Mouse (Mus musculus): ENCODE data around the gene Dnaja3. TPM values are rescaled to one million over a fixed set of nuclear protein-coding genes. Genes with fewer than 3 reads are reported as not detected.
"Not testable (repeated sequence)": the region's sequence is repeated elsewhere in the genome, so short reads cannot be mapped to it uniquely, and the experiment has no call there.

Gene Dnaja3
- polyA plus RNA-seq, 1 experiment, result 18.3 TPM

DNA sequence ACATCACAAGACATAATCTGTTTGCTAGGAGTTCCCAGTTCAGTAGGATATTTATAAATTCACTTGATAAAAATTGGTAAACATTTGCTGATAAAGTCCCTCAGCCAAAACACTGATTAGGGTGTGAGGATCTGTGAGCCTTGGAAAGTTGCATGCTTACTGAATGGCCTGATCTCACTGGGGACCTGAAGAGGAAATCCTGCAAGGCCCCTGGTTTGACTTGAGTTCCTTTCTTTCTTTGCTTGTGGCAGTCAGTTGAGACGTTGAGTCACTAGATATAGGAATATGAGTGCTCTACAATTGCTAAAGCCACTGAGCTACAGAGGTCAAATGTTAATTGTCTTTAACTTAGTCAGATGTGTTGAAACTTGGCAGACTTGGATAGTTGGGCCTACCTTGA lies 88.2 kb downstream of the Dnaja3 start:
- no peak for DNase-seq
- Histone ChIP-seq H3K4me3 (ENCODE audit: control insufficient read depth, insufficient read depth, low read length) (no peak overlapping the region), H3K4me1 (replicated peaks; ENCODE audit: control insufficient read depth, insufficient read depth, low read length) (peaks cover 15% of the 10 kb centered on the region), H3K36me3 (ENCODE audit: control insufficient read depth, insufficient read depth, low read length) (no peaks in the 10 kb centered on the region), H3K27me3 (ENCODE audit: control insufficient read depth, insufficient read depth, low read length) (no peaks in the 10 kb centered on the region), H3K27ac (ENCODE audit: control insufficient read depth, insufficient read depth, low read length) (no peak overlapping the region)
- WGBS, result 2% methylated on average over 1 of the region's 1 CpGs
- TF ChIP-seq CTCF (IDR thresholded peaks at IDR 0.05; ENCODE audit: borderline replicate concordance, control insufficient read depth, extremely low read depth, insufficient read depth, low read length, poor library complexity) (no peak), POLR2A (IDR thresholded peaks at IDR 0.05; ENCODE audit: control insufficient read depth, extremely low read depth, insufficient read depth, low read length, poor library complexity) (no peak)

DNA sequence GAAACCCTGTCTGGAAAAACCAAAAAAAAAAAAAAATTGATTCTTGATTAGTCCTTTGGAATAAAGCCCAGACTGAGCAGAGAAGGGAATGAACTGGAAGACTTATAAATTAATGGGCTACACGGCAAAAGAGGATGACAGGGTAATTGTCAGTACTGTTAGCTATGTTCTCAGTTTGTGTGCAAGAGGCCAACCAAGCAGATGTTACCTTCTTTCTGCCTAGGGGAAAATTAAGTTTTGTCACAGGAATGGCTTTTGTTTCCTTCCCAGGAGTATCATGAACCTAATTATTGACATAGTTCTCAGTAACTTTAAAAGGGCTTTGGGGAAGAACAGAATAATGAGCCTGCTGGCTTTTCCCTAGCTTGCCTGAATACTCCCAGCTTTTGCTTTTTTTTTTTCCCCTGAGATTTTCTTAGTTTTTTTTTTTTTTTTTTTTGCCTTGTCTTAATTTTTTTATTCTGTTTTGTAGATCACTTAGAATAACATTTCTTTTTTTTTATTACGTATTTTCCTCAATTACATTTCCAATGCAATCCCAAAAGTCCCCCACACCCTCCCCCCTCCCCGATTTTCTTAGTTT lies 91.1 kb downstream of the Dnaja3 start:
- H3K27ac ChIP-seq (ENCODE audit: control insufficient read depth, insufficient read depth, low read length), result no peak overlapping the region
- peaks cover 8% of the 10 kb centered on the region; the same call in 1 of the 2 replicates for H3K4me1 ChIP-seq (replicated peaks; ENCODE audit: control insufficient read depth, insufficient read depth, low read length)
- DNase-seq, result no peak
- H3K4me3 ChIP-seq (ENCODE audit: control insufficient read depth, insufficient read depth, low read length), result no peak overlapping the region
- 85% methylated on average over 3 of the region's 3 CpGs for WGBS
- no peaks in the 10 kb centered on the region for H3K27me3 ChIP-seq (ENCODE audit: control insufficient read depth, insufficient read depth, low read length)
- TF ChIP-seq POLR2A (IDR thresholded peaks at IDR 0.05; ENCODE audit: control insufficient read depth, extremely low read depth, insufficient read depth, low read length, poor library complexity) (no peak), CTCF (IDR thresholded peaks at IDR 0.05; ENCODE audit: borderline replicate concordance, control insufficient read depth, extremely low read depth, insufficient read depth, low read length, poor library complexity) (no peak)
- no peaks in the 10 kb centered on the region for H3K36me3 ChIP-seq (ENCODE audit: control insufficient read depth, insufficient read depth, low read length)

DNA sequence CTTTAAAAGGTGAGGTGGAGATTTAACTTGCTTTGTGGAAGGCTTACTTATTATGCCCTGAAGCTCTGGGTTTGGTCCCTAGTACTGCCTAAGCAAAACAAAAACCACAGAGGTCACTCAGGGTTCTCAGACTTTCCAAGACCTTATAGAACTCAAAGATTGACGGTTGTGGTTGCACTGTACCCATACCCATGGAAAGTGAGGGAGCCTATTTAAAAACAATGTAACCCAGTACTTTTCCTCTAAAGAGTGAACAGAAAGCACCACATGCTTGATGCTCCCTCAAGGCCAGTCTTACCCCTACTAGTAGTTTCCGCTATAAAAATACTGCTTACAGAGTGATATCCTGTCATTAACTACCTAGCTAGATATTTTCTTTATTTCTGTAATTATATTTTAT lies 96.5 kb downstream of the Dnaja3 start:
- TF ChIP-seq POLR2A (IDR thresholded peaks at IDR 0.05; ENCODE audit: control insufficient read depth, extremely low read depth, insufficient read depth, low read length, poor library complexity) (no peak), CTCF (IDR thresholded peaks at IDR 0.05; ENCODE audit: borderline replicate concordance, control insufficient read depth, extremely low read depth, insufficient read depth, low read length, poor library complexity) (no peak)
- H3K4me3 ChIP-seq (ENCODE audit: control insufficient read depth, insufficient read depth, low read length), result no peak overlapping the region
- H3K27me3 ChIP-seq (ENCODE audit: control insufficient read depth, insufficient read depth, low read length), result no peaks in the 10 kb centered on the region
- no peaks in the 10 kb centered on the region for H3K36me3 ChIP-seq (ENCODE audit: control insufficient read depth, insufficient read depth, low read length)
- no peak overlapping the region for H3K27ac ChIP-seq (ENCODE audit: control insufficient read depth, insufficient read depth, low read length)
- DNase-seq, result no peak
- H3K4me1 ChIP-seq (replicated peaks; ENCODE audit: control insufficient read depth, insufficient read depth, low read length), result no peaks in the 10 kb centered on the region; the same call in 1 of the 2 replicates
- 66% methylated on average over 2 of the region's 2 CpGs for WGBS

DNA sequence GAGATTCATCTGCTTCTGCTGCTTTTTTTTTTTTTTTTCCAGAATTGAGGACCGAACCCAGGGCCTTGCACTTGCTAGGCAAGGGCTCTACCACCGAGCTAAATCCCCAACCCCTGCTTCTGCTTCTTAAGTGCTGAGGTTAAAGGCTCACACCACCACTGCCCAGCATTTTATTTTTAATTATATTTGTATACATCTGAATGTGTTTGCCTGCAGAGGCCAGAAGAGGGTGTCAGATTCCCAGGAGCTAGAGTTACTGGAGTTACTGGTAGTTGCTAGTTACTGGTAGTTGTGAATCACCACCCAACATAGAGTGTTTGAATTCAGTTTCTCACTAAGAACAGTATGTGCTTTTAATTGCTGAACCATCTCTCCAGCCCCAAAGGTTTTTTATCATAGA lies 100.2 kb downstream of the Dnaja3 start:
- H3K27me3 ChIP-seq (ENCODE audit: control insufficient read depth, insufficient read depth, low read length), result no peaks in the 10 kb centered on the region
- H3K4me3 ChIP-seq (ENCODE audit: control insufficient read depth, insufficient read depth, low read length), result no peak overlapping the region
- no peak overlapping the region for H3K27ac ChIP-seq (ENCODE audit: control insufficient read depth, insufficient read depth, low read length)
- TF ChIP-seq CTCF (IDR thresholded peaks at IDR 0.05; ENCODE audit: borderline replicate concordance, control insufficient read depth, extremely low read depth, insufficient read depth, low read length, poor library complexity) (no peak), POLR2A (IDR thresholded peaks at IDR 0.05; ENCODE audit: control insufficient read depth, extremely low read depth, insufficient read depth, low read length, poor library complexity) (no peak)
- DNase-seq, result no peak
- WGBS, result 90% methylated on average over 2 of the region's 2 CpGs
- H3K36me3 ChIP-seq (ENCODE audit: control insufficient read depth, insufficient read depth, low read length), result no peaks in the 10 kb centered on the region
- no peaks in the 10 kb centered on the region; the same call in 1 of the 2 replicates for H3K4me1 ChIP-seq (replicated peaks; ENCODE audit: control insufficient read depth, insufficient read depth, low read length)

DNA sequence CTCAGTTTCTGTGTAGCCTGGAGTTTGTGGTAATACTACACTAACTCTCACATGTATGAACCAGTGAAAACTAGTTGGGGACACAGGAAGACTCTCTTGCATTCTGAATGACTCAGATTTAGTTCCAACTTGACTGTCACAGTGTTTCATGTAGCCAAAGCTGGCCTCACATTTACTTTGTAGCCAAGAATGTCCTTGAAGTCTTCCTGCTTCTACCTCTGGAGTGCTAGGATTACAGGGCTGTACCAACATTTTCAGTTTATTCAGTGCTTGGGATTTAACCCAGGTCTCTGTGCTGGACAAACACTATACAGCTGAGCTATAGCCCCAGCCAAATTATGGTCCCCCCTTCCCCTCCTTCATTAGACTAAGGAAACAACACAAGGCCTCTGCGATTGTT lies 102.4 kb downstream of the Dnaja3 start:
- WGBS, result 100% methylated on average over 1 of the region's 1 CpGs

DNA sequence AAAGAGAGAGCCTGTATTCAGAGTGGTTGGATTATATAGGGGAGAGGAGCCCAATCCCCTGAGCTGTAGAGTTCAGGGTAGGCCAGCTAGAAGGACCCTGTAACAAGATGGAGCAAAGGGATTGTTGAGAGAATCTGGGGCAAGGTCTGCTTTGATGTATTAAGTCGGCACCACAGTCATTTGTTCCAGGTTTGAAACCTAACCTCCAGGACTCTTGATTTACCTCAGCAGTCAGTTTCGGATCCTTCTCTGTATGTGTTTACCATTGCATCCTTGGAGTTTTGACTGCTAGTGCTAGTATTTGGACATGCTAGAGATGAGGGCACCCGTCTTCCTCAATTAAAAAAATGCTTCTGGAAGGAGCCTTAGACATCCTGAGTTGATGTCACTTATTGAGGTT lies 112.4 kb downstream of the Dnaja3 start:
- DNase-seq, result no peak
- no peaks in the 10 kb centered on the region for H3K36me3 ChIP-seq (ENCODE audit: control insufficient read depth, insufficient read depth, low read length)
- no peaks in the 10 kb centered on the region; the same call in 1 of the 2 replicates for H3K4me1 ChIP-seq (replicated peaks; ENCODE audit: control insufficient read depth, insufficient read depth, low read length)
- H3K27me3 ChIP-seq (ENCODE audit: control insufficient read depth, insufficient read depth, low read length), result no peaks in the 10 kb centered on the region
- 94% methylated on average over 3 of the region's 3 CpGs for WGBS
- no peak overlapping the region for H3K4me3 ChIP-seq (ENCODE audit: control insufficient read depth, insufficient read depth, low read length)
- no peak for TF ChIP-seq CTCF (IDR thresholded peaks at IDR 0.05; ENCODE audit: borderline replicate concordance, control insufficient read depth, extremely low read depth, insufficient read depth, low read length, poor library complexity)
- no peak overlapping the region for H3K27ac ChIP-seq (ENCODE audit: control insufficient read depth, insufficient read depth, low read length)

More for the DNA sequence above, 102.4 kb downstream of the Dnaja3 start:
- H3K27ac ChIP-seq (ENCODE audit: control insufficient read depth, insufficient read depth, low read length), result no peak overlapping the region
- TF ChIP-seq POLR2A (IDR thresholded peaks at IDR 0.05; ENCODE audit: control insufficient read depth, extremely low read depth, insufficient read depth, low read length, poor library complexity), result no peak
- TF ChIP-seq CTCF (IDR thresholded peaks at IDR 0.05; ENCODE audit: borderline replicate concordance, control insufficient read depth, extremely low read depth, insufficient read depth, low read length, poor library complexity), result no peak
- no peak overlapping the region for H3K4me3 ChIP-seq (ENCODE audit: control insufficient read depth, insufficient read depth, low read length)
- no peak for DNase-seq
- H3K36me3 ChIP-seq (ENCODE audit: control insufficient read depth, insufficient read depth, low read length), result no peaks in the 10 kb centered on the region
- H3K27me3 ChIP-seq (ENCODE audit: control insufficient read depth, insufficient read depth, low read length), result no peaks in the 10 kb centered on the region
- no peaks in the 10 kb centered on the region; the same call in 1 of the 2 replicates for H3K4me1 ChIP-seq (replicated peaks; ENCODE audit: control insufficient read depth, insufficient read depth, low read length)

DNA sequence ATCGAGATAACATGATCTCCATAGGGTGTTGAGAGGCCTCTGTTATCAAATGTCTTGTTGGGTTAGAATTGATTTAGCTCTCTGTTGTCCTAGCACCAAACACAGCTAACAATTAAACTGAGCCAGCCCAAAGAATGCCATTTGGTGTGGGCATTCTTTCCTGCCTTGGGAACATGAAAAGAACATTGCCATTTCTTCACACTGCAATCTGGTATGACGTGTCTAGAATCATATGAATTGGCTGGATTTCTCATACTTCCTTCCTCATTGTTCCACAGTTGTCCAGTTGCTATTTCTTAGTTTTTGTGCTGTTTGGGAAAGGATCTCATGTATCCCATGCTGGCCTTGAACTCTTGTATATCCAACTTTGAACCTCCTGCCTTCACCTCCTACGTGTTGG lies 114.3 kb downstream of the Dnaja3 start:
- WGBS, result 91% methylated on average over 3 of the region's 3 CpGs
- DNase-seq, result no peak
- Histone ChIP-seq H3K4me1 (replicated peaks; ENCODE audit: control insufficient read depth, insufficient read depth, low read length) (no peaks in the 10 kb centered on the region; the same call in 1 of the 2 replicates), H3K36me3 (ENCODE audit: control insufficient read depth, insufficient read depth, low read length) (no peaks in the 10 kb centered on the region), H3K4me3 (ENCODE audit: control insufficient read depth, insufficient read depth, low read length) (no peak overlapping the region), H3K27me3 (ENCODE audit: control insufficient read depth, insufficient read depth, low read length) (no peaks in the 10 kb centered on the region), H3K27ac (ENCODE audit: control insufficient read depth, insufficient read depth, low read length) (no peak overlapping the region)
- no peak for TF ChIP-seq CTCF (IDR thresholded peaks at IDR 0.05; ENCODE audit: borderline replicate concordance, control insufficient read depth, extremely low read depth, insufficient read depth, low read length, poor library complexity)
- no peak for TF ChIP-seq POLR2A (IDR thresholded peaks at IDR 0.05; ENCODE audit: control insufficient read depth, extremely low read depth, insufficient read depth, low read length, poor library complexity)

DNA sequence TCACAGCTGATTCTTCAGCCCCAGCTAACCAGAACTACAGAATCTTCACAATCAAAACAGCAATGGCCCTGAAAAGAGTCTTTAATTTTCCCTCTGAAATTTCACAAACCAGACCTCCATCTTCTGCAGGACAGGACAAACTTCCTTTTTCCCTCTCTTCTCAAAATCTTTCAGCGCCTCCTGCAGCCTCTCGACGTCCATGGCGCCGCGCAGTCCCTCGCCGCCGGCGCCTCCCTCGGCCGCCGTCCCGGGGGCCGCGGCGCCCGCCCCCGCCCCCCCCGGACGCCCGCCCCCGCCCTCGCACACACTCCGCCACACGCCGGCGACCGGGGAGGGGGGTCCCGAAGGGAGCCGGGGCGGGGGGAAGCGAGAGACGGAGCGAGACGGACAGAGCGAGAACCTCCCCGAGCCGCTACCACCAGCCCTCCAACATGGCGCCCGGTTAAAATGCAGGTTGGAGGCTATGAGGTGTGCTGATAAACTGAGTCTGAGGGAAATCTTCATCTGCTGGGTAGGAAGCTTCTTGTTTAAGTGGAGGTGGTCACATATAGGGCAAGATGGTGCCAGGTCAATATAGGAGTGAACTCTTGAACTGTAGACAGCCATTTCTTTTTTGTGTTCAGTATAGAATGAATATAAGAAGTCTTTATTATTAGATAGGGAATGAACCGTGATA lies 117.0 kb downstream of the Dnaja3 start:
- 14% methylated on average over 42 of the region's 42 CpGs for WGBS
- peak overlapping the region; percentile 17 for H3K4me3 ChIP-seq (ENCODE audit: control insufficient read depth, insufficient read depth, low read length)
- H3K27me3 ChIP-seq (ENCODE audit: control insufficient read depth, insufficient read depth, low read length); H3K4me1 ChIP-seq (replicated peaks; ENCODE audit: control insufficient read depth, insufficient read depth, low read length); H3K36me3 ChIP-seq (ENCODE audit: control insufficient read depth, insufficient read depth, low read length); H3K27ac ChIP-seq (ENCODE audit: control insufficient read depth, insufficient read depth, low read length); DNase-seq: not testable (repeated sequence)

All from thymus, adult 2 months (tissue).